Mouse (Mus musculus) hindbrain, embryonic 14.5 days (tissue): Measurements from ENCODE around the gene Ivns1abp. TPM values are rescaled to one million over a fixed set of nuclear protein-coding genes. Genes with fewer than 3 reads are reported as not detected.

Experiments
- ATAC-seq: fragments of 200-750 bp; cut with Nextera tagmentation; 2 replicates; pipeline ENCODE4 v1.8.0; 2017; ENCODE audit warnings: moderate number of reproducible peaks, mild to moderate bottlenecking, moderate TSS enrichment, moderate library complexity; ENCODE audit not compliant: low FRiP score
- DNase-seq: peaks from one replicate; pipeline ENCODE4 v3.0.0-alpha.2; 2015; ENCODE audit warnings: low spot score
- H3K27ac ChIP-seq: fragments of 300-500 bp; sonication (generic); 2 replicates; pipeline ENCODE4 v1.5.1; 2014; ENCODE audit warnings: mild to moderate bottlenecking, moderate library complexity
- H3K27me3 ChIP-seq: fragments of 300-500 bp; sonication (generic); 2 replicates; pipeline ENCODE4 v1.6.1; 2014; ENCODE audit warnings: mild to moderate bottlenecking, low read length, mixed read lengths; ENCODE audit not compliant: control insufficient read depth, insufficient read depth
- H3K36me3 ChIP-seq: fragments of 300-500 bp; sonication (generic); replicated peaks from 2 replicates; pipeline ENCODE4 v1.6.1; 2014; ENCODE audit not compliant: control insufficient read depth, insufficient read depth
- H3K4me1 ChIP-seq: fragments of 300-500 bp; sonication (generic); replicated peaks from 2 replicates; pipeline ENCODE4 v1.6.1; 2014; ENCODE audit warnings: antibody characterized with exemption, low read length, mixed read lengths; ENCODE audit not compliant: control insufficient read depth, insufficient read depth
- H3K4me2 ChIP-seq: fragments of 300-500 bp; sonication (generic); replicated peaks from 2 replicates; pipeline ENCODE4 v1.6.1; 2014; ENCODE audit warnings: mild to moderate bottlenecking, moderate library complexity
- H3K4me3 ChIP-seq: fragments of 300-500 bp; sonication (generic); replicated peaks from 2 replicates; pipeline ENCODE4 v1.5.1; 2014; ENCODE audit warnings: mild to moderate bottlenecking, low read length
- H3K9ac ChIP-seq: fragments of 300-500 bp; sonication (generic); 2 replicates; pipeline ENCODE4 v1.6.1; 2014
- H3K9me3 ChIP-seq: fragments of 300-500 bp; sonication (generic); 2 replicates; pipeline ENCODE4 v1.6.1; 2016; ENCODE audit warnings: low read length; ENCODE audit not compliant: control insufficient read depth
- WGBS: fragments of 180-500 bp; shearing (Covaris S2); extraction: QIAGEN DNeasy Blood & Tissue Kit; methylation state at CpG from one replicate; pipeline ENCODE4 v1.1.7; 2014; 5-methylcytosine and 5-hydroxymethylcytosine counted together
- polyA plus RNA-seq: library from polyadenylated mRNA; unstranded; fragments of >200 nt; fragmentation: Nextera tagmentation; extraction: Ambion mirVana; gene quantifications from 2 replicates; pipeline ENCODE4 v1.2.1, GENCODE M21; 2014

Gene Ivns1abp
- polyA plus RNA-seq, 1 experiment from 2014 or later = 229 TPM

GRCm38 (mm10) chr1:151370573-151370972, 26.3 kb downstream of the Ivns1abp start:
- no peak for ATAC-seq
- no peak overlapping the region for H3K9ac ChIP-seq
- H3K4me1 ChIP-seq = no peaks in the 10 kb centered on the region
- no peaks in the 10 kb centered on the region for H3K9me3 ChIP-seq
- no peak overlapping the region for H3K4me2 ChIP-seq
- WGBS = 87% methylated on average over 3 of the region's 3 CpGs
- no peak overlapping the region for H3K27ac ChIP-seq
- DNase-seq = no peak
- H3K27me3 ChIP-seq = no peaks in the 10 kb centered on the region
- peaks cover 54% of the 10 kb centered on the region for H3K36me3 ChIP-seq
- H3K4me3 ChIP-seq = no peak overlapping the region

- Histone ChIP-seq H3K27me3 (no peaks in the 10 kb centered on the region), H3K4me3 (no peak overlapping the region), H3K9me3 (no peaks in the 10 kb centered on the region), H3K27ac (no peak overlapping the region), H3K4me2 (no peak overlapping the region), H3K9ac (no peak overlapping the region), H3K36me3 (peaks cover 44% of the 10 kb centered on the region), H3K4me1 (no peaks in the 10 kb centered on the region)
- DNase-seq = no peak
- 92% methylated on average over 5 of the region's 5 CpGs for WGBS
- peak; percentile 17; the same call in 1 of the 2 replicates for ATAC-seq
These were observed 27.3 kb downstream of the Ivns1abp start for GRCm38 (mm10) chr1:151371543-151371942.

- Histone ChIP-seq H3K4me2 (no peak overlapping the region), H3K4me1 (no peaks in the 10 kb centered on the region), H3K9me3 (no peaks in the 10 kb centered on the region), H3K27ac (no peak overlapping the region), H3K36me3 (peaks cover 33% of the 10 kb centered on the region), H3K9ac (no peak overlapping the region), H3K27me3 (no peaks in the 10 kb centered on the region), H3K4me3 (no peak overlapping the region)
- DNase-seq (no peak), ATAC-seq (no peak)
- WGBS = 96% methylated on average over 1 of the region's 1 CpGs
These were observed 28.5 kb downstream of the Ivns1abp start for GRCm38 (mm10) chr1:151372823-151373222.

GRCm38 (mm10) chr1:151377353-151377752, 33.1 kb downstream of the Ivns1abp start:
- Histone ChIP-seq H3K27me3 (no peaks in the 10 kb centered on the region), H3K9ac (no peak overlapping the region), H3K4me2 (no peak overlapping the region), H3K27ac (no peak overlapping the region), H3K9me3 (no peaks in the 10 kb centered on the region), H3K4me3 (no peak overlapping the region), H3K4me1 (no peaks in the 10 kb centered on the region), H3K36me3 (peaks cover 9% of the 10 kb centered on the region)
- ATAC-seq (no peak), DNase-seq (no peak)
- WGBS = 88% methylated on average over 3 of the region's 3 CpGs

GRCm38 (mm10) chr1:151390029-151390428, 45.8 kb downstream of the Ivns1abp start:
- ATAC-seq = no peak
- WGBS = 93% methylated on average over 1 of the region's 1 CpGs
- no peaks in the 10 kb centered on the region for H3K27me3 ChIP-seq
- no peak overlapping the region for H3K4me2 ChIP-seq
- no peak overlapping the region for H3K27ac ChIP-seq
- no peak overlapping the region for H3K9ac ChIP-seq
- no peak for DNase-seq
- H3K4me1 ChIP-seq = no peaks in the 10 kb centered on the region
- H3K9me3 ChIP-seq = no peaks in the 10 kb centered on the region
- peaks cover 14% of the 10 kb centered on the region; the same call in 1 of the 2 replicates for H3K36me3 ChIP-seq
- no peak overlapping the region for H3K4me3 ChIP-seq

- ATAC-seq = no peak
- Histone ChIP-seq H3K27ac (no peak overlapping the region), H3K4me3 (no peak overlapping the region), H3K4me1 (no peaks in the 10 kb centered on the region), H3K27me3 (no peaks in the 10 kb centered on the region), H3K9me3 (no peaks in the 10 kb centered on the region), H3K36me3 (peaks cover 26% of the 10 kb centered on the region), H3K9ac (no peak overlapping the region), H3K4me2 (no peak overlapping the region)
- 96% methylated on average over 3 of the region's 3 CpGs for WGBS
- no peak for DNase-seq
These were observed 65.5 kb downstream of the Ivns1abp start for GRCm38 (mm10) chr1:151409827-151410226.

Other genes starting within 250 kb of the Ivns1abp start
- 0.19 TPM in 1 of 2 replicates, not detected in the other for gene Gm47985, start 161.9 kb upstream of the Ivns1abp start, polyA plus RNA-seq
- gene Gm8947, start 152.1 kb upstream of the Ivns1abp start, polyA plus RNA-seq = not detected in 2 replicates
- gene Gm47995, start 146.0 kb upstream of the Ivns1abp start, polyA plus RNA-seq = not detected in 2 replicates
- not detected in 2 replicates for gene 3110040M04Rik, start 140.4 kb upstream of the Ivns1abp start, polyA plus RNA-seq
- 0.30 TPM in 1 of 2 replicates, not detected in the other for gene Gm47996, start 134.3 kb upstream of the Ivns1abp start, polyA plus RNA-seq
- gene Swt1, start 84.0 kb downstream of the Ivns1abp start, polyA plus RNA-seq = 15.1 and 20.2 TPM in 2 replicates
- 41.6 and 44.0 TPM in 2 replicates for gene Trmt1l, start 84.1 kb downstream of the Ivns1abp start, polyA plus RNA-seq
- gene Rnf2, start 156.5 kb downstream of the Ivns1abp start, polyA plus RNA-seq = 117 and 124 TPM in 2 replicates
- gene Fam129a, start 226.7 kb downstream of the Ivns1abp start, polyA plus RNA-seq = 0.90 and 0.99 TPM in 2 replicates